Mouse (Mus musculus) ES-E14 (cell line): ENCODE data around the gene Sgsm2.

Experiments
- CHD2 ChIP-seq: IDR thresholded peaks from 2 replicates; pipeline ENCODE4 v1.6.1; 2014; ENCODE audit warnings: mild to moderate bottlenecking, low read depth, low read length, inconsistent platforms
- HCFC1 ChIP-seq: IDR thresholded peaks from 2 replicates; pipeline ENCODE4 v1.6.1; 2012; ENCODE audit warnings: low read length, inconsistent platforms, borderline replicate concordance; ENCODE audit not compliant: insufficient read depth
- ZC3H11A ChIP-seq: IDR thresholded peaks from 2 replicates; pipeline ENCODE4 v1.6.1; 2012; ENCODE audit warnings: low read depth, mild to moderate bottlenecking, inconsistent platforms, low read length, borderline replicate concordance
- ZNF384 ChIP-seq: IDR thresholded peaks from 2 replicates; pipeline ENCODE4 v1.6.1; 2012; ENCODE audit warnings: low read depth, low read length, inconsistent platforms

DNA sequence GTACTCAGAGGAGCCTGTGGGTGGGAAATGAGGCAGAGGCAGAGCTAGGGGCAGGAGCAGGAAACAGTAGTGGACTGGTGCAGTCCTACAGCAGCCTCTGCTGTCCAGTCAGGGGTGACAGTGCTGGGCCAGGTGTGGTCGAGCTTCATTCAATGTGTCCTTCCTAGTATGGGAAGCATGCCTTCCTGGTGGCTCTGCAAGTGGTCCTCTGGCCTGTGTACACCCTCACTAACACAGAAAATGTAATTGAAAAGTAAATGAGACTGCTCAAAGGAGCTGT is 62.6 kb downstream of the Sgsm2 start:
- TF ChIP-seq HCFC1 (no peak), ZNF384 (no peak), CHD2 (no peak), ZC3H11A (no peak)
